Mouse (Mus musculus) CH12.LX (cell line): ENCODE data around the gene Hes1. TPM values are rescaled to one million over a fixed set of nuclear protein-coding genes. Genes with fewer than 3 reads are reported as not detected.

Experiments used
- DNase-seq: peaks from one replicate; pipeline ENCODE4 v3.0.0-alpha.2; 2013; ENCODE audit errors: extremely low read depth
- H3K27ac ChIP-seq: 2 replicates; pipeline ENCODE4 v1.5.1; 2012; ENCODE audit warnings: low read depth, mild to moderate bottlenecking, control low read depth, moderate library complexity; ENCODE audit not compliant: insufficient read depth
- H3K27me3 ChIP-seq: replicated peaks from 2 replicates; pipeline ENCODE3; 2012; ENCODE audit warnings: inconsistent platforms
- H3K36me3 ChIP-seq, 2 experiments: replicated peaks in 1 of 2; 2 replicates each; pipeline versions ENCODE3 to v1.6.1; 2012; ENCODE audit warnings: inconsistent platforms in 1 of 2, low read length in 1 of 2, mild to moderate bottlenecking in 1 of 2, mixed read lengths in 1 of 2, moderate library complexity in 1 of 2; ENCODE audit not compliant: control insufficient read depth in 1 of 2, insufficient read depth in 1 of 2
- H3K4me1 ChIP-seq, 2 experiments: 2 replicates each; pipeline ENCODE4 v1.6.1; 2012; ENCODE audit warnings: inconsistent platforms in 1 of 2, moderate library complexity in 1 of 2; ENCODE audit not compliant: insufficient read depth in 2 of 2, control insufficient read depth in 1 of 2
- H3K4me2 ChIP-seq: 2 replicates; pipeline ENCODE4 v1.6.1; 2012; ENCODE audit warnings: low read depth, mild to moderate bottlenecking, control low read depth; ENCODE audit not compliant: poor library complexity, insufficient read depth, severe bottlenecking
- H3K4me3 ChIP-seq, 3 experiments: fragments of 150-350 bp in 1 of 3; sonication (generic) in 1 of 3; replicated peaks in 1 of 3; 2 replicates each; pipeline versions ENCODE3 to v1.5.1; 2011 to 2012; ENCODE audit warnings: low read depth in 2 of 3, low read length in 2 of 3, mild to moderate bottlenecking in 2 of 3, moderate library complexity in 2 of 3, control low read depth in 1 of 3, improper control_type of control experiment in 1 of 3, inconsistent platforms in 1 of 3, mixed read lengths in 1 of 3; ENCODE audit not compliant: poor library complexity in 1 of 3
- H3K79me2 ChIP-seq: replicated peaks from 2 replicates; pipeline ENCODE4 v1.6.1; 2012; ENCODE audit warnings: mild to moderate bottlenecking, moderate library complexity; ENCODE audit not compliant: control insufficient read depth, poor library complexity, insufficient read depth, severe bottlenecking; ENCODE audit errors: extremely low read depth
- H3K9ac ChIP-seq: 2 replicates; pipeline ENCODE4 v1.6.1; 2012; ENCODE audit warnings: low read depth, mild to moderate bottlenecking, control low read depth, moderate library complexity; ENCODE audit not compliant: insufficient read depth
- H3K9me3 ChIP-seq: replicated peaks from 2 replicates; pipeline ENCODE3; 2012; ENCODE audit warnings: low read length, inconsistent platforms, mixed read lengths
- BHLHE40 ChIP-seq: IDR thresholded peaks from 2 replicates; pipeline ENCODE4 v1.6.1; 2011; ENCODE audit warnings: mild to moderate bottlenecking, low read depth, low read length, improper control_type of control experiment
- CHD1 ChIP-seq: IDR thresholded peaks from 2 replicates; pipeline ENCODE4 v1.6.1; 2012; ENCODE audit warnings: low read depth, low read length, improper control_type of control experiment, inconsistent platforms
- CHD2 ChIP-seq: IDR thresholded peaks from 2 replicates; pipeline ENCODE4 v1.6.1; 2011; ENCODE audit warnings: low read length, improper control_type of control experiment
- CTCF ChIP-seq, 2 experiments: IDR thresholded peaks in 1 of 2; conservative IDR thresholded peaks in 1 of 2; 2 replicates each; pipeline ENCODE4 v1.5.1; 2011 to 2012; ENCODE audit warnings: low read depth in 2 of 2, low read length in 2 of 2, improper control_type of control experiment in 1 of 2, inconsistent platforms in 1 of 2, mild to moderate bottlenecking in 1 of 2, moderate library complexity in 1 of 2
- ELF1 ChIP-seq: IDR thresholded peaks from 2 replicates; pipeline ENCODE4 v1.6.1; 2014; ENCODE audit warnings: low read depth, mild to moderate bottlenecking, inconsistent platforms, low read length, improper control_type of control experiment
- EP300 ChIP-seq: IDR thresholded peaks from 2 replicates; pipeline ENCODE4 v1.6.1; 2011; ENCODE audit warnings: low read length, improper control_type of control experiment
- ETS1 ChIP-seq: conservative IDR thresholded peaks from 2 replicates; pipeline ENCODE4 v1.6.1; 2012; ENCODE audit warnings: low read depth, mild to moderate bottlenecking, inconsistent platforms, low read length, improper control_type of control experiment, moderate library complexity
- GABPA ChIP-seq: IDR thresholded peaks from 2 replicates; pipeline ENCODE4 v1.6.1; 2012; ENCODE audit warnings: low read depth, low read length, improper control_type of control experiment, inconsistent platforms; ENCODE audit not compliant: insufficient replicate concordance
- IRF4 ChIP-seq: IDR thresholded peaks from 2 replicates; pipeline ENCODE4 v1.6.1; 2014; ENCODE audit warnings: low read depth, mild to moderate bottlenecking, inconsistent platforms, low read length, improper control_type of control experiment
- JUN ChIP-seq: IDR thresholded peaks from 2 replicates; pipeline ENCODE4 v1.6.1; 2011; ENCODE audit warnings: low read depth, mild to moderate bottlenecking, low read length, improper control_type of control experiment, moderate library complexity; ENCODE audit not compliant: insufficient read depth
- KAT2A ChIP-seq: IDR thresholded peaks from 2 replicates; pipeline ENCODE4 v1.6.1; 2012; ENCODE audit warnings: low read length, improper control_type of control experiment, inconsistent platforms; ENCODE audit not compliant: insufficient replicate concordance
- MAX ChIP-seq: IDR thresholded peaks from 2 replicates; pipeline ENCODE4 v1.6.1; 2011; ENCODE audit warnings: low read length, improper control_type of control experiment
- MAZ ChIP-seq: IDR thresholded peaks from 2 replicates; pipeline ENCODE4 v1.6.1; 2012; ENCODE audit warnings: low read depth, mild to moderate bottlenecking, inconsistent platforms, low read length, improper control_type of control experiment, moderate library complexity
- MXI1 ChIP-seq: IDR thresholded peaks from 2 replicates; pipeline ENCODE4 v1.6.1; 2011; ENCODE audit warnings: mild to moderate bottlenecking, low read depth, low read length, improper control_type of control experiment
- MYC ChIP-seq: IDR thresholded peaks from 2 replicates; pipeline ENCODE4 v1.6.1; 2011; ENCODE audit warnings: low read depth, mild to moderate bottlenecking, improper control_type of control experiment, low read length
- NELFE ChIP-seq: IDR thresholded peaks from 2 replicates; pipeline ENCODE4 v1.6.1; 2011; ENCODE audit warnings: low read depth, low read length, improper control_type of control experiment
- NRF1 ChIP-seq: IDR thresholded peaks from 2 replicates; pipeline ENCODE4 v1.6.1; 2014; ENCODE audit warnings: low read depth, mild to moderate bottlenecking, inconsistent platforms, low read length, improper control_type of control experiment, moderate library complexity
- POLR2A ChIP-seq: IDR thresholded peaks from 2 replicates; pipeline ENCODE4 v1.6.1; 2011; ENCODE audit warnings: low read depth, mild to moderate bottlenecking, improper control_type of control experiment, low read length
- RAD21 ChIP-seq: IDR thresholded peaks from 2 replicates; pipeline ENCODE4 v1.6.1; 2011; ENCODE audit warnings: low read depth, mild to moderate bottlenecking, low read length, improper control_type of control experiment, moderate library complexity
- RCOR1 ChIP-seq: conservative IDR thresholded peaks from 2 replicates; pipeline ENCODE4 v1.6.1; 2012; ENCODE audit warnings: low read depth, mild to moderate bottlenecking, inconsistent platforms, low read length, improper control_type of control experiment
- SIN3A ChIP-seq: IDR thresholded peaks from 2 replicates; pipeline ENCODE4 v1.6.1; 2012; ENCODE audit warnings: low read length, improper control_type of control experiment, inconsistent platforms
- TBP ChIP-seq: conservative IDR thresholded peaks from 2 replicates; pipeline ENCODE4 v1.6.1; 2011; ENCODE audit warnings: low read depth, low read length, improper control_type of control experiment
- TCF12 ChIP-seq: IDR thresholded peaks from 2 replicates; pipeline ENCODE4 v1.6.1; 2014; ENCODE audit warnings: low read depth, mild to moderate bottlenecking, inconsistent platforms, low read length, improper control_type of control experiment
- USF1 ChIP-seq: IDR thresholded peaks from 2 replicates; pipeline ENCODE4 v1.6.1; 2014; ENCODE audit warnings: low read depth, mild to moderate bottlenecking, inconsistent platforms, low read length, improper control_type of control experiment
- USF2 ChIP-seq: conservative IDR thresholded peaks from 2 replicates; pipeline ENCODE4 v1.6.1; 2011; ENCODE audit warnings: low read depth, low read length, improper control_type of control experiment
- ZC3H11A ChIP-seq: IDR thresholded peaks from 2 replicates; pipeline ENCODE4 v1.6.1; 2012; ENCODE audit warnings: low read depth, mild to moderate bottlenecking, inconsistent platforms, low read length, improper control_type of control experiment
- ZKSCAN1 ChIP-seq: IDR thresholded peaks from 2 replicates; pipeline ENCODE4 v1.6.1; 2012; ENCODE audit warnings: low read depth, inconsistent platforms, low read length, improper control_type of control experiment, borderline replicate concordance
- dilution Hi-C: fragments of 300-500 bp; cut with MboI; formaldehyde crosslinking; loops from 2 replicates; pipeline ENCODE4 v1.14.3; 2020; ENCODE audit warnings: low sequenced_read_pairs; ENCODE audit not compliant: extremely low pct_unique_long_range_greater_than_20kb, extremely low pct_ligation_motif_present
- in situ Hi-C: fragments of 300-500 bp; cut with MboI; formaldehyde crosslinking; loops from 3 replicates; pipeline ENCODE4 v1.14.3; 2019; ENCODE audit warnings: low sequenced_read_pairs, low pct_ligation_motif_present, low pct_unique_long_range_greater_than_20kb, mixed read lengths
- polyA plus RNA-seq: library from polyadenylated mRNA; unstranded; fragments of >175 nt; gene quantifications from 2 replicates; pipeline ENCODE4 v1.2.1, GENCODE M21; 2012; ENCODE audit warnings: low read depth; ENCODE audit not compliant: insufficient read length
- total RNA-seq, 2 experiments: library from RNA; depleted of rRNA; stranded (reverse); fragments of 300-350 nt in 1 of 2; fragments of >200 nt in 1 of 2; gene quantifications; 2 replicates each; pipeline ENCODE4 v1.2.3; 2012 to 2014

Hes1 gene
- total and polyA plus RNA-seq, 3 experiments = 1.4 to 3.6 (median 1.6) TPM

DNA sequence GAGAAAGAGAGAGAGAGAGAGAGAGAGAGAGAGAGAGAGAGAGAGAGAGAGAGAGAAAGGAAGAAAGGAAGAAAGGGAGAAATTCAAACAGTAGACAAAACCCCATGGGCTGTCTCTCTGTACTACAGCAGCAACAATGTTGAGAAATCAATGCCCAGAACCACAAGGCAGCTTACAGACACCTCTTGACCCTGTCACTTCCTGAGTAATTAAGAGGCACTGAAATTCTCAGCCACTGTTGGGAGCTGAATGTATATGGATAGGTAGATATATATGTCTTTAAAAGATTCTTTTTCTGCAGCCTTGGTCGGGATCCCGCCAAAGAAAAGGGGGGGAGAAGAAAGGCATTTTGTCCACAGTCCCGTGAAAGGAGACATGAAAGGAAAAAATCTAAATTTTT is 48.1 kb upstream of the Hes1 start:
- Histone ChIP-seq H3K9me3 (peaks cover 13% of the 10 kb centered on the region), H3K36me3 (no peaks in the 10 kb centered on the region), H3K4me1 (peaks cover 0 to 3% of the 10 kb centered on the region in 2 experiments; a peak in 1 of 4 replicates)
- in situ Hi-C loops = no loop called here
- TF ChIP-seq MYC (no peak), ZC3H11A (no peak), MAZ (no peak), USF1 (no peak), ELF1 (no peak), NRF1 (no peak), CTCF (conservative IDR thresholded peaks at IDR 0.05 in 1 of 2, IDR thresholded peaks at IDR 0.05 in 1 of 2; ENCODE audit: low read depth in 2 of 2, low read length in 2 of 2) (no peak), RAD21 (no peak), MXI1 (no peak), JUN (no peak), TBP (no peak)
- TF ChIP-seq, all 38 proteins: peak for 0
- Histone ChIP-seq H3K27me3 (peaks cover 28% of the 10 kb centered on the region), H3K79me2 (no peaks in the 10 kb centered on the region), H3K27ac (no peak overlapping the region), H3K4me3 (no peak overlapping the region), H3K9ac (no peak overlapping the region), H3K4me2 (no peak overlapping the region)
- dilution Hi-C loops = no loop called here
- no peak for DNase-seq

DNA sequence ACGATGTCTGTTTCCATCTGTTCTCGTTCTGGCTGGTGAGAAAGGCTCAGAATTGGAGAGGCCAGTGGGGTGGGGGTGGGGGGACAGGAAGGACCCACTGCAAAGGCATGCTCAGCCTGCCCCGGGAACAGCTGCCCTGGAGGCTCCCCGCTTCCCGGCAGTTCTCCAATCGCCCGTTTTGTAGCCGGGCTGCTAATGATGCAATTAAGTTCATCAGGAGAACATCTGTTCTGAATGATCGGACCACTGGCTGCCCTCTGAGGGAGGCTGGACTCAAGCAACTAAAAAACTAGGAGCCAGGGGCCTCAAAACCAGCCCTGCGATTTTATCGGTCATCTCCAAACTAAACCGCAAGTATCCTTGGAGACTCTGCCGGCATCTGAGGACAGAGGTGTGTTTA is 44.1 kb upstream of the Hes1 start:
- no peaks in the 10 kb centered on the region for H3K9me3 ChIP-seq
- H3K9ac ChIP-seq = no peak overlapping the region
- H3K79me2 ChIP-seq = no peaks in the 10 kb centered on the region
- H3K4me1 ChIP-seq = peaks cover 24 to 35% of the 10 kb centered on the region in 2 experiments
- TF ChIP-seq CHD1 = no peak
- TF ChIP-seq ETS1 = no peak
- no peak for TF ChIP-seq MXI1
- TF ChIP-seq CTCF (conservative IDR thresholded peaks at IDR 0.05 in 1 of 2, IDR thresholded peaks at IDR 0.05 in 1 of 2; ENCODE audit: low read depth in 2 of 2, low read length in 2 of 2) = no peak
- TF ChIP-seq SIN3A = no peak
- no peak for TF ChIP-seq NELFE
- TF ChIP-seq GABPA = no peak
- no peak for TF ChIP-seq TBP
- TF ChIP-seq KAT2A = no peak
- TF ChIP-seq IRF4 = no peak
- TF ChIP-seq BHLHE40 = no peak
- TF ChIP-seq CHD2 = no peak
- no peak for TF ChIP-seq EP300
- TF ChIP-seq ZKSCAN1 = no peak
- TF ChIP-seq MAX = no peak
- no peak for TF ChIP-seq USF2
- TF ChIP-seq USF1 = no peak
- TF ChIP-seq RCOR1 = no peak
- TF ChIP-seq TCF12 = no peak
- TF ChIP-seq POLR2A = no peak
- TF ChIP-seq, all 38 proteins: peak for 0
- dilution Hi-C loops = no loop called here
- no peaks in the 10 kb centered on the region for H3K36me3 ChIP-seq
- H3K27me3 ChIP-seq = peaks cover 9% of the 10 kb centered on the region
- no peak overlapping the region for H3K4me2 ChIP-seq
- in situ Hi-C loops = no loop called here
- H3K27ac ChIP-seq = no peak overlapping the region
- no peak overlapping the region for H3K4me3 ChIP-seq
- no peak for DNase-seq
